Mouse (Mus musculus): ENCODE measurements around the gene Osbpl3.

DNA sequence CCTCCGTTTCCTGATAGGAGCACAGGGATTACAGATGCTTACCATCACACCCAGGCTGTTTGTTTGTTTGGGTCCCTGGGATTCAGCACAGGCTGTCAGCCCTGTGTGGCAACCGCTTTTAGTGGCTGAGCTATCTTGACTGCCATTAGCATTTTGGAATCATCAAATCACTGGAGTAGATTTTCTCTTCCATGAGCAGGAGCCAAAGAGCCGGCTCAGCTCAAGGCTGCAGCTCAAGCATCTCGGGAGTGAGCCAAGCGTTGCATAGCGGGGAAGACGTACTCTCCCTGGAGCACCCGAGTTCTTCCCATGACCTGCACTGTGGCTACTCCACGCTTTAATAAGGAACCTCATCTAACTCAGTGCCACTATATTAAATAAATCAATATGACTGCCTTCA is 93.8 kb downstream of the Osbpl3 start:
- TF ChIP-seq HCFC1 (IDR thresholded peaks at IDR 0.05; ENCODE audit: borderline replicate concordance, insufficient read depth, low read length) (no peak), ZC3H11A (IDR thresholded peaks at IDR 0.05; ENCODE audit: borderline replicate concordance, low read depth, low read length) (no peak)
